Mouse (Mus musculus): Measurements from ENCODE around the gene Rab30.
"Not testable (repeated sequence)": the region's sequence is repeated elsewhere in the genome, so short reads cannot be mapped to it uniquely, and the experiment has no call there.

Rab30 gene

DNA sequence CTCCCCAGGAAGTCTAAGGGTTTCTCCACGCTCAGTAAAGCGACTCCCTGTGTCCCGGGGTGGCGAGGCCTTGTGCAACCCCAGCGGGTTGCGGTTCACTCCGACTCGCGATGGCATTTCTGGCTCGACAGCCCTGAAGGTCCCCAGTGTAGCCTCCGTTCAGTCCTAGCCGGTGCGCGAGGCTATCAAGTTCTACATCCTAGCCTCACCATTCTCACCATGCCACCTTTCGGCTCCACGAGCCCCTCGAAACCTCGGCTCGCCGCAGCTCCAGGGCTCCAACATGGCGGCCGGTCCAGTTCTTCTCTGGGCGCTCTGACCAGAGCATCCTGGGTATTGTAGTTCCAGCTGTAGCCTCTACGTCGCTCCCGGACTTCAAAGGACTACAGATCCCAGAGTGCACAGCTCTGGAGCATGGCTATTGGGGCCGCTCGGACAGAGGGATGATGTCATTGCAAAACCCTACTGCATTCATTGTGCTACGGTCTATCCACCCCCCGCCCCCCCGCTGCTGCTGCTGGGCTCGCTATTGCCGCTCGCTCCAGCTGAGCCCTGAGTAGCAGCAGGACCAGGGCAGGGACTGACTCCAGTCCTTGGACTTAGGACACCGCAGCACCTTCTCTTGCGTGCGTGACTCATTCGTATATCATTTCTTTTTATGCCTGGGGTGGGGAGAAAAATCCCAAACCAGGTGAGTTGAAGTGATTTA, at the start of gene Rab30:
Gene Rab30 (plus strand): TSS at position 452 of the 709 bp plus-strand sequence.
- DNase-seq (ENCODE audit: low spot score in 2 of 2), result peak; percentile 90 to 96

DNA sequence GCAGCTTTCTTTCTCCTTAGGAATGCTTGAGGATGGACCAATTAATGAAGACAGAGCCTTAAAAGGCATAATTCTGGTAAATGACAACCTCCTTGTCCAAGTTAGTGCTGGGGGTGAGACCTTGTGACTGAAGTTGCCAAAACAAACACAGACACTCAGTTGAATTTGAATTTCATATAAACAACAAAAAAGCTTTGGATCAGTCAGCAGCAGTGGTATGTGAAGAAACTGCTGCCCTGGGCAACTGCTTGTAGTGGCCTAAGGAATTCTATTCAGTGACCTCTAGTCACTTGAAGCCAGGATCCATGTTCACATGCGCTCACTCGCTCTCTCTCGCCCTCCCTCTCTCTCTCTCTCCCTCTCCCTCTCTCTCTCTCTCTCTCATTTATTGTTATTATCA, 45.0 kb upstream of the Rab30 start:
- DNase-seq (ENCODE audit: low spot score in 2 of 2), result no peak

DNA sequence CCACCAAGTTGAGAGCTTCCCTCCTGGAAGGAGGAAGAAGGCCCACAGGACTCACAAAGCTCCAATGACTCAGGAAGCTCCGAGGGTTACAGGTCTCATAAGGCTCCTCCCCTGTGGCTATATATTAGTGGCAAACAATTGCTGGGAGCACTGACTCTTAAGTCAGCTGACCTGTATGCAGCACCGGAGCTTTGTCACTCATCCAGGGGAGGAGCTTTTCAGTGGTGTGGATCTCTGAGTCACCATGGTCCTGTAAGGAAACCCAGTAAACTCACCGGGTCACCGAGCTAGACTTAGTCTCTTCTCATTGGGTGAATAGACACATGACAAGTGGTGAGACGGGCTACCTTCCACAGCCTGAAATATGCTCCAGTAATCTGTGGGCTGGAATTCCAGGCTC, 42.6 kb upstream of the Rab30 start:
- DNase-seq (ENCODE audit: low spot score in 2 of 2), result no peak

DNA sequence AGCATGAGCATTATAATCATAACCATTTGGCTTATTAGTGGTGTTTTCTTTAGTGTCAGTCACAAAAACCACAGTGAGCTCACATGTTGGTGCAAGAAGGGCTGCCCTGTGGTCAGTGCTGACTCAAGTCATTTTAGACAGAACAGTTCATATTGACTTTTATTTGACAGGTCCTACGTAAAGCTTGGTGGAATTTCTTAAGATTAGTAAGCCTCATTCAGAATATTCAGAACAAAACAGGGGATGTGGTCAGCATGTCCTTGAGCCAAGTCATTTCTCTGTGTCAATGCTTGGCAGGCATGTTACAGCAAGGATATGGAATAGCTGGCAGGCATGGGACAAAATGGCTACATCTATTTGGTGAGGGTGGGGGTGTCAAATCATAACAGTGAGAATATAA, 37.7 kb upstream of the Rab30 start:
- DNase-seq (ENCODE audit: low spot score in 2 of 2), result no peak

DNA sequence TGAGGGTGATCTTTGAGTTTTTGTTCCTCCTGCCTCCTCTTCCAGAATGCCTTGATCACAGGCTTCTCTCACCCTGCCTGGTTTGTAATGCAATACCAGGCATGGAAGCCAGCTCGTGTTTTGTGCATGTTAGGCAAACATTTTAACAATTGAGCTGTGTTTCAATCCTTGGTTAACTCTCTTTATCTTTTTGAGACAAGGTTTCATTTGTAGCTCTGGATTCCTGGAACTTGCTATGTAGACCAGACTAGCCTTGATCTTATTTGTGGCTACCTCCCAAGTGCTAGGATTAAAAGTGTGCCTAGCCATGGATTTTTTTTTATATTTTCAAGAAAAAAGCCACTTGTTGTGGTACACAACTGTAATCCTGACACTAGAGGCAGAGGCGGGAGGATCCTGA, 35.9 kb upstream of the Rab30 start:
- DNase-seq (ENCODE audit: low spot score in 2 of 2), result no peak

DNA sequence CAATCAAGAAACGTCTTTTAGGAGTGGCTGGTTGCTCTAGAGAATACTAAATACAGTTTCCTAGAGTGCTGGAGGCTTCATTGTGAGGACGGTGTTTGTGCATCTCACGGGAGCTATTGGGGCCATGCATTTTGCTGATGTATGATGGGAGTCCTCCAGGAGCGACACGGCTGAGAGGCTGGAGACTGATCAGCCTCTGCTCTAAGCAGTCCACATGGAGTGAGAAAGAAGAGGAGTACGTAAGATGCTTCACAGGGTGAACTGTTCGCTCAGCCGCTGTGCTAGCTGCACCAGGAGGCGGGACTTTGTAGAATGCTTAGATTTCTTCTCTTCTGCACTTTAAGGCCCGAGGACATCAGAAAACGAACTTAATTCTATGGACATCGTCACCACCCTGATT, 34.7 kb upstream of the Rab30 start:
- DNase-seq (ENCODE audit: low spot score in 2 of 2), result no peak

DNA sequence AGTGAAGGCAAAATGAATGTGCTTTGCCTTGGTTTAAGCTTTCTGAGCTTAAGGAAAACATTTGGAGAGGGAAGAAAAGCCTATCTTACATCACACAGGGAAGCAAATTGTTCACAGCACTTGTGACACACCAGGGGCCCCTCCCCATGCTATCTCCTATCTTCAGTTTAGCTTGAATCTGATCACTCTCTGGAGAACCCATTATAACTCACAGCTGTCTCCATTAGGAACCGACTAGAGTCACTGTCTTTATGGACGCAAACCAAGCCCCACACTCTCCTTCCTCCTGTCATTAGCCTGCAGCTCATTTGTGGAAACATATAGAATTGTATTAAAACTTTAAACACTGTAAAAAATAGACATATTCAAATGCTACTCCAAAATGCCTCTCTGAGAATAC, 31.8 kb upstream of the Rab30 start:
- no peak for DNase-seq (ENCODE audit: low spot score in 2 of 2)

DNA sequence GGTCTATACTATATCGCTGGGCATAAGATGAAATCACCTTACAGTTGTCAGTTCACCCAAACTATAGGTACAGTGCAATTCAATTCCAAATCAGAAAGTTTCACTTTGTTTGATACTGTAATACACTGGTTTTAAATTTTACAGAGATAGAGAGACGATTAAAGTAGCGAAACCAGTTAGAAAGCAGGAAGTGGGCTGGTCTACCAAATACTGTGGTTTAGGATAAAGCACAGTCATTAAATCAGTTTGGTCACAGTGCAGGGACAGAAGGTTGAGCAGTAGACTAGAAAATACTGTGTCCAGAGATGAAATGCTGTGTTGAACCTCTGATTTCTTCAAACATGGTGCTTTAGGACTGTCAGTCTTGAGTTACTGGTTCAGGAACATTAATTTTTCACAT, 29.8 kb upstream of the Rab30 start:
- DNase-seq (ENCODE audit: low spot score in 2 of 2), result no peak

DNA sequence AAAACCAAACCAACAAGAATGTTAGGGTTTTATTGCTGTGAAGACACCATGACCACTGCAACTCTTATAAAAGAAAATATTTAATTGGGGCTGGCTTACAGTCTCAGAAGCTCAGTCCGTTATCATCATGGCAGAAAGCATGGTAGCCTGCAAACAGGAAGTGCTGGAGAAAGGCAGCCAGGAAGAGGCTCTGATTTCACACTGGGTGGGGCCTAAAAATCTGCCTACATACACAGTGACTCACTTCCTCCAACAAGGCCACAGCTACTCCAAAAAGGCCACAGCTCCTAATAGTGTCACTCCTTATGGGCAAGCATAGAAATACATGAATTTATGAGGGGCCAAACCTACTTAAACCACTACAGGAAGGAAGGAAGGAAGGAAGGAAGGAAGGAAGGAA, 26.3 kb upstream of the Rab30 start:
- DNase-seq (ENCODE audit: low spot score in 2 of 2), result no peak

DNA sequence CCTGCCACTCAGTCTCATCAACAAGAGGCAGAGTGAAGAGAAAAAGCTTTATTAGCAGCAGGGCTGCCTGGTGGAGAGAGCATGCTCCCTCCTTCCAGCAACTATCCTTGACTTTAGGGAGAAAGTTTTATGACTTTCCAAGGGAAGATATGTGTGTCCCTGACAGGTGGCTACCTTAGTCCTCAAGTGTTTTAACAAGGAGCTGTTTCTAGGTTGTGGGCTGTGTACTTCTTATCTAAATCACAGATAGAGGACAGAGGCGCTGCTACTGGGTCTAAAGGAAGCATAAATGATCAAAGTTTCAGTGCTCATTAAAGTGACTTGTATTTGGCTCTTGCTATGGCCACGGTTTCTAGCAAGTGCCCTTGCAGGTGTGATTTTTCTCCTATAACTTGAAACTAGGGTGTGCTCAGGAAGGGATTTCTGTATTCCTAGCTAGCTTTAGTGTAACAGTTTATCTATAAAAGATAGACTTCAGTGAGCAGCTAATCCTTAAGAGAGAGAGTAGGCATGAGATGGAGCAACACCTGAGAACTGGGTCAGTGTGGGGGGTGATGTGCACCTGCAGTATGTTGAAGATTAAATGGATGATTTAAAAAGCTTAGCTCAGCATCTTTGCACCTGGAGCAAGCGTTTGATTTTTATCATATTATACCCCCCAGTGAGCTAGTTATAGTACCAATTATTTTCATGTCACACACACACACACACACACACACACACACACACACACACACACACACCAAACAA, 21.1 kb upstream of the Rab30 start:
- DNase-seq (ENCODE audit: low spot score in 2 of 2), result no peak

DNA sequence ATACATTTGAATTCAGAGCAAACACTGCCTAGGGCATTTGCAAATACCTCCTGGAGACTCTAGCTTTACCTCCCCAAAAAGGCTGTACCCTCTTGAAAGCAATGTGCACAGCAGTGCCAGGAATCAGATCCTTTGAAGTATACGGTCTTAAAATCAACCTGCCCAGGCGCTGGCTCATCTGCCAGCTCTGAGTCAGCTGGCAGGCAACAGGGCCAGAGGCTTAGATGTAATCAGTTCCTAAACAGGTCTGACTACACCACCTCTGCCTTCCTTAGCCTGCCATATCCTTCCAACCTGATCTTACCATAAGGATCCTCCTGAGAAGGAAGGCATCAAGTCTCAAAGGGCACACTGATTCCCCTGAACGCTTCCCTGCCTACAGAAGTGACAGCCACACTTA, 17.7 kb upstream of the Rab30 start:
- DNase-seq (ENCODE audit: low spot score in 2 of 2), result no peak

DNA sequence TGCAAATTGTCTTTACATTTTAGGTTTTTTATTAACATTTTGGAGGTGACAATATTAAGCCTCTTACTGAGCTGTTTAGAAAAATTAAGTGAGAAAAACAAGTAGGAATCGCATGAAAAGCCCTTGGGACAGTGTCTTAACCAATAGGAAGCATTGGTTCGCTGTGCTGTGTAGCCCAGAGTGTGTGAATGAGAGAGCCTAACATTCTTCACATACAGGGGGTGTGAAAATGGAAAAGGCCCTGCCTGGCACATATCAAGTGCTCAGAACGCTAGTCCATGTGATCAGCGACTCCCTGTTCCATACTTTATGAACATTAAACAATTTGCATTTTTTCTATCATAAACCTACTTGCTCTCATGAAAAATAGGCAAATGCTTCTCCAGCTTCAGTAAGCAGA, 17.1 kb upstream of the Rab30 start:
- no peak for DNase-seq (ENCODE audit: low spot score in 2 of 2)

DNA sequence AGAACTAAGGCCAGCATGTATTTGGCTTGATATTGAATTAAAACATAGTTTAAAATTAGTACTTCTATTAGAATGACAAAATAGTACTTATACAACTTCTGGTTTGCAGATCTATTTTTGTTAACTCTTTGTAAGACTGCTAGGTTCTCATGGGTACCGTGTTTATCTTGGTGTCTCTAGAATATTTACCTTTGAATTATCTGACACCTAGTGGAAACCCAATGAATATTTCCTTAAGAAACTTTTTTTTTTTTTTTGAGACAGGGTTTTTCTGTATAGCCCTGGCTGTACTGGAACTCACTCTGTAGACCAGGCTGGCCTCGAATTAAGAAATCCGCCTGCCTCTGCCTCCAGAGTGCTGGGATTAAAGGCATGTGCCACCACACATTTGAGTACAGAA, 11.8 kb upstream of the Rab30 start:
- DNase-seq (ENCODE audit: low spot score in 2 of 2), result not testable (repeated sequence)

DNA sequence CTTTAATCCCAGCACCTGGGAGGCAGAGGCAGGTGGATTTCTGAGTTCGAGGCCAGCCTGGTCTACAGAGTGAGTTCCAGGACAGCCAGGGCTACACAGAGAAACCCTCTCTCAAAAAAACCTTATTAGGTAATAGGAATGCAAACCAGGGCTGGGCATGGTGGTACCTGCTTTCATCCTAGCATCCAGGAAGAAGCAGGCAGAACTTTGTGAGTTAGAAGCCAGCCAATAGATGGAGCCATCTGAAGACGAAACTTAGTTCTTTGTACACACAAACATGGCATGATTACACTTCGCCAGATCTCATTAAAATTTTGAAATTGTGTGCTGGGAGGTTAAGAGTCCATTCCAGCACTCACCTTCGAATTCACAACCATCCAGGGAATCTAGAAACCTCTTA, 10.9 kb upstream of the Rab30 start:
- DNase-seq (ENCODE audit: low spot score in 2 of 2), result no peak

DNA sequence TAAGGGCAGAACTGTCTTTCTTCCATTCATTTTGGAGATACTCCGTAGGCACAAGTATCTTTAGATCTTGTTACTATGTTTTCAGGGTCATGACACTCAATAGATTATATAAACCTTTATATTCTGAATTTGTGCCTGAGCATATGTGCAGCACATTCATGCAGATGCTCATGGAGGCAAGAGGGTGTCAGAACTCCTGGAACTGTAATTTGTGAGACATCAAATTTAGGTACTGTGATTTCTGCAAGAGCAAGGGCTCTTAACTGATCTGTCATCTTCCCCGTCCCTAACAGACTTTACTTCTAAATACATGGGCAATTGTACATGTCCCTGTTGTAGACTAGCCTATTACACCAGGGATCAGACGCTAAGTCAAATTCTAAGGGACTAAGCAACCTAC, 10.4 kb upstream of the Rab30 start:
- DNase-seq (ENCODE audit: low spot score in 2 of 2), result no peak

DNA sequence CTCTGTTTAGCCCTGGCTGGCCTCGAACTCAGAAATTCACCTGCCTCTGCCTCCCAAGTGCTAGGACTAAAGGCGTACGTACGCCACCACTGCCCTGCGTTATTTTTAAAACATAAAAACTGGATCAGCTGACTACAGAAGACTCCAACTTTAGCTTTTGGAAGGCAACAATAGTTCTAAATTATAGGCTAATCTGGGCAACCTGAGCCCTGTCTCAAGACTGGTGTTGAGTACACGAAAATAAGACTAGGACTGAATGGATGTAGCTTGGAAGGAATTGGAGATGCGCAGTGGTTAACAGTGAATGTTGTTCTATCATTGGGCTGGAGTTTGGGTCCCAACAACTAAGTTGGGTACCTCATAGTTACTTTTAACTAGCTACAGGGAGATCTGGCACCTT, 9.3 kb upstream of the Rab30 start:
- no peak for DNase-seq (ENCODE audit: low spot score in 2 of 2)

DNA sequence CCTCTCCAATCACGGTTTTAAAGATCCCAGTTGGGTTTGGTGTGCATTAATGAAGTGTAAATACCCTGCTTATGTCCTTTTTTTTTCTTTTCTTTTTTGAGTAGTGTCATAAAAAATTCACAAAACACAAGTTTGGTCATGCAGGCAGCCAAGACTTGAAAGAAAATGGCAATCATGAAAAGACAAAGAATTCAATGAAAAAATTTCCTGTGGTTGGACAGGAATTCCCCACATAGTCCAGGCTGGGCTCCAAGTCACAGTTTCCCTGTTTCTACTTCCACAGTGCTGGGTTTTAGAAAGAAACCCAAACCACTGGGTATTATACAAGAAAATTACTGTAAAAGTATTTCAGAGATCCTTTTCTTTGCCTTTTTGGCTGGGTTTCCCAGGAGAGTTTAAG, 3.8 kb upstream of the Rab30 start:
- DNase-seq (ENCODE audit: low spot score in 2 of 2), result no peak

DNA sequence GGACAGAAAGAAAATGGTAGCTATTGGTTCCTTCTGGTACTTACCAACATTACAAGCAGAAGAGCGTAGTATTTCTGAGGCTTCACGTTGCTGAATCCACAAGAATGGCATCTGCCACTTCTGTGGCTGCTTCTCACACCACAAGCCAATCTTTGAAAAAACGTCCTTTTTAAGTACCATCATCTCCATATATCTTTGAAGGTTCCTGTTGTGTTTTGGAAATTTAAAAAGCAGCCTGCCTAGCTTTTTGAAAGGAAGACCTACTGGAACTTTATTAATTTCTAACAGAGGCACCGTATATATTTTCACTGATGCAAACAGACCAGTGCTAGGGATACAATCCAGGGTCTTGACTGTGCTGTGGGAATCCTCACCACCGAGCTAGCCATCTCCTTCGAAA, 1.4 kb upstream of the Rab30 start:
- no peak for DNase-seq (ENCODE audit: low spot score in 2 of 2)

DNA sequence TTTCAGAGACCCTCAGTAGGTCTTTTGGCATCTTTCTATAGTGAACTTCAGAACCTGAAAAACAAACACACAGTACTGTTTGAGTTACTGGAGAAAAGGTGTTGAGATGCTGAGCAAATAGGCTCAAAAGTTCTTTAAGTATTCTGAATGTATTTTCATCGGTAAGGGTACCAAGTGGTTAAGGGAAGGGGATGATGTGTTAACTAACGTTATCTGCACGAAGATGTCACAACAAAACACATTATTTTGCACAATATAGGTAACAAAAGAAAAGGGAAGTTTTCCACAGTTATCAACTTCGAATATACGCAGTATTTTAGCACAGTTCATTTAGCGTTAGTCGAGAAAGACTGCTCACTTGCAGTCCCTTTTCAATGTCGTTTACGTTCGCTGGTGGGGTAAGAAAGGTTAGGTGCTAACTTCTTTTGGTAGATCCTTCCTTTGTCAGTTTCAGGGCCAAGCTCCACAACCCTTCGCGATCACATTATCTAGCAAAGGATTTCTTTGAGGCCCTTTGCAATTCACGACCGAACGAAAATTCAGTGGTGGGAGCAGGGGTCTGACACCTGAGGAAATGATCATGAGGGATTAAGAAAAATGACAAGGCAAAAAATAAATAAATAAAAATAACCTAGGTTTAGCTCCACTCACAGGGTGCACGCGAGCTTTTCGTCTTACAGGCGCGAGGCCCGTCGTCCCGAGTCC, 840 bp upstream of the Rab30 start:
- no peak for DNase-seq (ENCODE audit: low spot score in 2 of 2)

DNA sequence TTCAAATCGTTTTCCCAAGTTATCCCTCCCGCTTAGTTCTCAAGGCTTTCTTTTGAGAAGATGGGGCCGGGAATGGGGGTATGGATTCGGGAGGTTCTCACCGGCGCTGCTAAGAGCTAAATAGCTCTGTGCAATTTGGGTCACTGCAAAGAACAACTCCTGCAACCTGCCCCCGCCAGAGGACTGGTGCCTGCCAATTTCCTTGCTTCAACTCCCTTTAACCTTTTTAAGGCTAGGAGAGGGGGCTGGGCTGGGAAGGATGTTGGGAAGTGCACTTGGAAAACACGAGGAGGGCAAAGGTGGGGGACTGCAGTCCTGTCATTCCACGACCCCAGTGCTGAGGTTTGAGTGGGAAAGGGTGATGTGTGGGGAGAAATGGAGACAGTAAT, 452 bp downstream of the Rab30 start:
- DNase-seq (ENCODE audit: low spot score in 2 of 2), result no peak

DNA sequence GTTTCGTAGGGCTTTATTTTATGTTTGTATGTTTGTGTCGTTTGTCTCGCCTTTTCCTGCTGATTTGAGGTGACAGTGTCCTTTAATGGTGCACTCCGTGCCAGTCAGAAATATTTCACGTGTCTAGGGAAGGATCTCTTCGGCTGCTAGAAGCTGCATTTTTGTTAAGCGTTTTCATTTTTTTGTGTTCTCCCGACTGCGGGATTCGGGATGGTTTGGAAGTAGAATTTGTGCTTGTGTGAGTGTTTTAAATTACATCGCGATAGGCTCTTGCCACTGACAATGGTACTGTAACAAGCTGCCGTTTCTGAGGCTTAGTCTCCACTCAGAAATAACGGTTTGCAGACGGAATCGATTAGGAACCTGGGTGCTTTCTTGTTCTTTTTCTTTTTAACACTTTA, 938 bp downstream of the Rab30 start:
- no peak for DNase-seq (ENCODE audit: low spot score in 2 of 2)

DNA sequence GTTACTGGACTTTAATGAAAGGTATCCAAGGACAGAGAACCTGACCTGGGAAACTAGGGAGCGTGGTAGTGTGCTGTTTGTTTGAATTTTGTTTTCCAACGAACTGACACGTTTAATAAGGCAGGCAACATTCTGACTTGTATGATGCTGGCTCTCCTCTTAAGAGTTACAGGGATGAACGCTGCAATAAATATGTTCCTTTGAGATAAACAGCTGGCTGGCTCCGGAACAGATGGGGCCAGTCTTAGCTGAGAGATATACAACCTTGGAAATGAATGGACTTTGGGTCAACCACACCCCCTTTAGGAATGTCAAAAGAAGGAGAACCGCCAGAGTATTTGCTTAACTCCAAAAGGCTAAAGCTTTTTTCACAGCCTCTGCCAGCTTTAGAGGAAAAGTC, 1.4 kb downstream of the Rab30 start:
- DNase-seq (ENCODE audit: low spot score in 2 of 2), result no peak

DNA sequence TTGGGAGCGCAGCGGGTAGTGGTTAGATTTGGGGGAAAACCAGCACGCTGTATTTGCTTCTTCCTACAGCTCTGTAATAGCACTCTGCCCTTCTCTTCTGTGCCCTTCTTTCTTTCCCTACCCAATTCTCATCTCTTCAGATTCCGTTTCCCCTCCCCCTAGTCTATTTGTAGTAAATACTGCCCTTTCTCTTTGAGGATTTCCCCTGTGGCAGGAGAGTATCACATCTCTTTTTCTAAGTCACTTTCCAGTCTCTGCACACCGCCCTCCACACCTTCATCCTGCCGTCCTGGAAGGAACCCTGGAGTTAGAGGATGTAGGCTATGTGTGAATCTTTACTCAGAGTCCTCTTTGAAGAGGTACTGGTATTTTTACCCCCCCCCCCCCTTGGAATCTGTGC, 1.9 kb downstream of the Rab30 start:
- DNase-seq (ENCODE audit: low spot score in 2 of 2), result no peak
